Mouse (Mus musculus) heart, embryonic 15.5 days (tissue): ENCODE data around the gene Gab2. TPM values are rescaled to one million over a fixed set of nuclear protein-coding genes. Genes with fewer than 3 reads are reported as not detected.

Source experiments
- polyA plus RNA-seq: library from polyadenylated mRNA; unstranded; fragments of >200 nt; fragmentation: Nextera tagmentation; extraction: Ambion mirVana; gene quantifications from 2 replicates; pipeline ENCODE4 v1.2.1, GENCODE M21; 2015

The Gab2 gene
- polyA plus RNA-seq, 1 experiment from 2014 or later = 6.1 TPM

Other genes with a start within 250 kb of the Gab2 start
- 13.4 and 20.4 TPM in 2 replicates for gene Nars2, start 130.1 kb upstream of the Gab2 start, polyA plus RNA-seq